Mouse (Mus musculus): ENCODE results near the gene Zp2.

GRCm38 (mm10) chr7:120172188-120172700, 27.2 kb upstream of the Zp2 start:
- TF ChIP-seq CTCF (IDR thresholded peaks at IDR 0.05; ENCODE audit: low read depth) = no peak
- no peak for TF ChIP-seq EP300 (IDR thresholded peaks at IDR 0.05; ENCODE audit: low read depth)

Data from liver, postnatal 0 days (tissue).